Mouse (Mus musculus): ENCODE results near the gene Mtf2. TPM values are rescaled to one million over a fixed set of nuclear protein-coding genes. Genes with fewer than 3 reads are reported as not detected.

The Mtf2 gene
- 5.9 and 15.5 TPM in 2 replicates for polyA plus RNA-seq (2012; rRNA removed; ENCODE audit: low replicate concordance)

GRCm38 (mm10) chr5:108065465-108066411, at the start of gene Mtf2:
Gene Mtf2 (plus strand): TSS chr5:108065674.

GRCm38 (mm10) chr5:108132441-108133243, 67.2 kb downstream of the Mtf2 start, which contains the start of the genes Tmed5 and Ccdc18:
Gene Tmed5 (minus strand): TSS chr5:108132620.
Gene Ccdc18 (plus strand): TSS chr5:108132875.

Other genes with a start within 250 kb of the Mtf2 start
- not detected in 2 replicates for gene Ube2d2b, start 235.6 kb upstream of the Mtf2 start, polyA plus RNA-seq (2012; rRNA removed; ENCODE audit: low replicate concordance)
- gene Evi5, start 190.6 kb upstream of the Mtf2 start, polyA plus RNA-seq (2012; rRNA removed; ENCODE audit: low replicate concordance) = 14.8 and 23.2 TPM in 2 replicates
- 15.5 and 43.6 TPM in 2 replicates for gene Rpl5, start 165.2 kb upstream of the Mtf2 start, polyA plus RNA-seq (2012; rRNA removed; ENCODE audit: low replicate concordance)
- gene Fam69a, start 78.6 kb upstream of the Mtf2 start, polyA plus RNA-seq (2012; rRNA removed; ENCODE audit: low replicate concordance) = 3.7 and 7.1 TPM in 2 replicates
- gene Tmed5, start 66.9 kb downstream of the Mtf2 start, polyA plus RNA-seq (2012; rRNA removed; ENCODE audit: low replicate concordance) = 115 and 186 TPM in 2 replicates
- 0.08 TPM in 1 of 2 replicates, not detected in the other for gene Ccdc18, start 67.2 kb downstream of the Mtf2 start, polyA plus RNA-seq (2012; rRNA removed; ENCODE audit: low replicate concordance)
- 12.5 and 17.7 TPM in 2 replicates for gene Dr1, start 203.2 kb downstream of the Mtf2 start, polyA plus RNA-seq (2012; rRNA removed; ENCODE audit: low replicate concordance)
- 10.8 and 11.0 TPM in 2 replicates for gene Pigg, start 246.9 kb downstream of the Mtf2 start, polyA plus RNA-seq (2012; rRNA removed; ENCODE audit: low replicate concordance)

Measured in subcutaneous adipose tissue, adult 2 months (tissue).